Mouse (Mus musculus) neural tube, embryonic 13.5 days (tissue): ENCODE measurements at regions not wholly inside any gene's neighbourhood (a gene's known extent, or its start where the extent isn't known, plus 50 kb on each side); places are given as distances from the start of the nearest gene placed in this dataset.

ENCODE experiments used
- ATAC-seq: fragments of 200-750 bp; cut with Nextera tagmentation; 2 replicates; pipeline ENCODE4 v1.8.0; 2017; ENCODE audit warnings: low read depth, mild to moderate bottlenecking, moderate TSS enrichment, moderate library complexity
- H3K27ac ChIP-seq: fragments of 300-500 bp; sonication (generic); replicated peaks from 2 replicates; pipeline ENCODE4 v1.5.1; 2015; ENCODE audit warnings: moderate library complexity, mild to moderate bottlenecking, inconsistent platforms
- H3K27me3 ChIP-seq: fragments of 300-500 bp; sonication (generic); 2 replicates; pipeline ENCODE4 v1.6.1; 2015; ENCODE audit warnings: mild to moderate bottlenecking, inconsistent platforms
- H3K36me3 ChIP-seq: fragments of 300-500 bp; sonication (generic); 2 replicates; pipeline ENCODE4 v1.6.1; 2015; ENCODE audit warnings: mild to moderate bottlenecking, inconsistent platforms
- H3K4me1 ChIP-seq: fragments of 300-500 bp; sonication (generic); replicated peaks from 2 replicates; pipeline ENCODE4 v1.6.1; 2015; ENCODE audit warnings: inconsistent platforms
- H3K4me2 ChIP-seq: fragments of 300-500 bp; sonication (generic); 2 replicates; pipeline ENCODE4 v1.6.1; 2015; ENCODE audit warnings: inconsistent platforms, mild to moderate bottlenecking, moderate library complexity
- H3K4me3 ChIP-seq: fragments of 300-500 bp; sonication (generic); 2 replicates; pipeline ENCODE4 v1.5.1; 2015; ENCODE audit warnings: mild to moderate bottlenecking, inconsistent platforms
- H3K9ac ChIP-seq: fragments of 300-500 bp; sonication (generic); 2 replicates; pipeline ENCODE4 v1.6.1; 2015; ENCODE audit warnings: moderate library complexity, mild to moderate bottlenecking, inconsistent platforms
- H3K9me3 ChIP-seq: fragments of 300-500 bp; sonication (generic); 2 replicates; pipeline ENCODE4 v1.6.1; 2016; ENCODE audit warnings: inconsistent platforms
- WGBS: fragments of 180-500 bp; shearing (Covaris S2); methylation state at CpG from one replicate; pipeline ENCODE4 v1.1.7; 2015; 5-methylcytosine and 5-hydroxymethylcytosine counted together

- Histone ChIP-seq H3K27ac (no peak overlapping the region), H3K4me2 (no peak overlapping the region), H3K27me3 (no peaks in the 10 kb centered on the region), H3K36me3 (no peaks in the 10 kb centered on the region), H3K4me3 (no peak overlapping the region), H3K9ac (no peak overlapping the region), H3K9me3 (no peaks in the 10 kb centered on the region), H3K4me1 (no peaks in the 10 kb centered on the region)
- 83% methylated on average over 3 of the region's 3 CpGs for WGBS
- no peak for ATAC-seq
These were observed 179.2 kb upstream of the Cnr1 start for GRCm38 (mm10) chr4:33745180-33745579.

GRCm38 (mm10) chr4:33747316-33747895, 177.0 kb upstream of the Cnr1 start:
- Histone ChIP-seq H3K9ac (no peak overlapping the region), H3K4me3 (no peak overlapping the region), H3K27ac (no peak overlapping the region), H3K27me3 (no peaks in the 10 kb centered on the region), H3K4me1 (no peaks in the 10 kb centered on the region), H3K4me2 (no peak overlapping the region), H3K36me3 (no peaks in the 10 kb centered on the region), H3K9me3 (no peaks in the 10 kb centered on the region)
- no peak for ATAC-seq
- WGBS, result 86% methylated on average over 5 of the region's 5 CpGs

GRCm38 (mm10) chr4:33767721-33768120, 156.7 kb upstream of the Cnr1 start:
- H3K4me2 ChIP-seq, result no peak overlapping the region
- H3K9me3 ChIP-seq, result no peaks in the 10 kb centered on the region
- no peak for ATAC-seq
- 28% methylated on average over 2 of the region's 2 CpGs for WGBS
- H3K27me3 ChIP-seq, result no peaks in the 10 kb centered on the region
- no peaks in the 10 kb centered on the region for H3K4me1 ChIP-seq
- H3K27ac ChIP-seq, result no peak overlapping the region
- H3K4me3 ChIP-seq, result no peak overlapping the region
- no peak overlapping the region for H3K9ac ChIP-seq
- H3K36me3 ChIP-seq, result no peaks in the 10 kb centered on the region

- Histone ChIP-seq H3K36me3 (no peaks in the 10 kb centered on the region), H3K4me1 (no peaks in the 10 kb centered on the region), H3K4me3 (no peak overlapping the region), H3K27ac (no peak overlapping the region), H3K9me3 (no peaks in the 10 kb centered on the region), H3K4me2 (no peak overlapping the region), H3K9ac (no peak overlapping the region), H3K27me3 (no peaks in the 10 kb centered on the region)
- no peak for ATAC-seq
- WGBS, result 89% methylated on average over 4 of the region's 4 CpGs
These were observed 138.4 kb upstream of the Cnr1 start for GRCm38 (mm10) chr4:33786027-33786426.

GRCm38 (mm10) chr4:33786958-33787357, 137.4 kb upstream of the Cnr1 start:
- H3K4me1 ChIP-seq, result no peaks in the 10 kb centered on the region
- H3K27me3 ChIP-seq, result no peaks in the 10 kb centered on the region
- no peak for ATAC-seq
- no peak overlapping the region for H3K4me3 ChIP-seq
- H3K4me2 ChIP-seq, result no peak overlapping the region
- H3K9ac ChIP-seq, result no peak overlapping the region
- no peak overlapping the region for H3K27ac ChIP-seq
- no peaks in the 10 kb centered on the region for H3K36me3 ChIP-seq
- no peaks in the 10 kb centered on the region for H3K9me3 ChIP-seq
- 92% methylated on average over 4 of the region's 4 CpGs for WGBS

GRCm38 (mm10) chr4:33793398-33793797, 131.0 kb upstream of the Cnr1 start:
- no peaks in the 10 kb centered on the region for H3K9me3 ChIP-seq
- H3K4me3 ChIP-seq, result no peak overlapping the region
- WGBS, result 88% methylated on average over 8 of the region's 8 CpGs
- no peak overlapping the region for H3K9ac ChIP-seq
- H3K27ac ChIP-seq, result no peak overlapping the region
- H3K4me1 ChIP-seq, result no peaks in the 10 kb centered on the region; the same call in 1 of the 2 replicates
- H3K27me3 ChIP-seq, result no peaks in the 10 kb centered on the region
- no peaks in the 10 kb centered on the region for H3K36me3 ChIP-seq
- no peak for ATAC-seq
- no peak overlapping the region for H3K4me2 ChIP-seq

GRCm38 (mm10) chr4:33795461-33795860, 128.9 kb upstream of the Cnr1 start:
- WGBS, result 96% methylated on average over 3 of the region's 3 CpGs
- Histone ChIP-seq H3K9ac (no peak overlapping the region), H3K36me3 (no peaks in the 10 kb centered on the region), H3K4me1 (peaks cover 9% of the 10 kb centered on the region; the same call in 1 of the 2 replicates), H3K4me3 (no peak overlapping the region), H3K9me3 (no peaks in the 10 kb centered on the region), H3K27ac (no peak overlapping the region), H3K27me3 (no peaks in the 10 kb centered on the region), H3K4me2 (no peak overlapping the region)
- ATAC-seq, result no peak

- Histone ChIP-seq H3K4me2 (no peak overlapping the region), H3K27ac (no peak overlapping the region), H3K36me3 (no peaks in the 10 kb centered on the region), H3K27me3 (no peaks in the 10 kb centered on the region), H3K9ac (no peak overlapping the region), H3K4me3 (no peak overlapping the region), H3K9me3 (no peaks in the 10 kb centered on the region), H3K4me1 (peaks cover 9% of the 10 kb centered on the region; the same call in 1 of the 2 replicates)
- WGBS, result 89% methylated on average over 4 of the region's 4 CpGs
- no peak for ATAC-seq
These were observed 126.4 kb upstream of the Cnr1 start for GRCm38 (mm10) chr4:33797964-33798363.

GRCm38 (mm10) chr4:33798654-33799053, 125.7 kb upstream of the Cnr1 start:
- Histone ChIP-seq H3K9me3 (no peaks in the 10 kb centered on the region), H3K27me3 (no peaks in the 10 kb centered on the region), H3K36me3 (no peaks in the 10 kb centered on the region), H3K27ac (no peak overlapping the region), H3K4me1 (peaks cover 9% of the 10 kb centered on the region; the same call in 1 of the 2 replicates), H3K4me2 (no peak overlapping the region), H3K4me3 (no peak overlapping the region), H3K9ac (no peak overlapping the region)
- ATAC-seq, result no peak; the same call in 1 of the 2 replicates
- WGBS, result 64% methylated on average over 6 of the region's 6 CpGs

GRCm38 (mm10) chr4:33799110-33799509, 125.3 kb upstream of the Cnr1 start:
- Histone ChIP-seq H3K4me2 (peak overlapping the region; percentile 39), H3K27me3 (no peaks in the 10 kb centered on the region), H3K4me1 (peaks cover 9% of the 10 kb centered on the region; the same call in 1 of the 2 replicates), H3K9me3 (no peaks in the 10 kb centered on the region), H3K36me3 (no peaks in the 10 kb centered on the region), H3K4me3 (no peak overlapping the region), H3K27ac (peak overlapping the region; percentile 29; the same call in 1 of the 2 replicates), H3K9ac (peak overlapping the region; percentile 31; the same call in 1 of the 2 replicates)
- WGBS, result 35% methylated on average over 6 of the region's 6 CpGs
- ATAC-seq, result no peak

GRCm38 (mm10) chr4:33799831-33800230, 124.6 kb upstream of the Cnr1 start:
- Histone ChIP-seq H3K27ac (no peak overlapping the region), H3K27me3 (no peaks in the 10 kb centered on the region), H3K4me1 (peaks cover 9% of the 10 kb centered on the region; the same call in 1 of the 2 replicates), H3K4me2 (no peak overlapping the region), H3K9ac (no peak overlapping the region), H3K9me3 (no peaks in the 10 kb centered on the region), H3K36me3 (no peaks in the 10 kb centered on the region), H3K4me3 (no peak overlapping the region)
- WGBS, result 70% methylated on average over 1 of the region's 1 CpGs
- no peak for ATAC-seq

- WGBS, result 80% methylated on average over 1 of the region's 1 CpGs
- H3K4me3 ChIP-seq, result no peak overlapping the region
- no peaks in the 10 kb centered on the region for H3K9me3 ChIP-seq
- ATAC-seq, result no peak
- no peaks in the 10 kb centered on the region for H3K27me3 ChIP-seq
- no peak overlapping the region for H3K9ac ChIP-seq
- H3K27ac ChIP-seq, result no peak overlapping the region
- no peak overlapping the region for H3K4me2 ChIP-seq
- H3K4me1 ChIP-seq, result no peaks in the 10 kb centered on the region
- H3K36me3 ChIP-seq, result no peaks in the 10 kb centered on the region
These were observed 112.1 kb upstream of the Cnr1 start for GRCm38 (mm10) chr4:33812338-33812737.

- Histone ChIP-seq H3K27ac (no peak overlapping the region), H3K4me3 (no peak overlapping the region), H3K36me3 (no peaks in the 10 kb centered on the region), H3K27me3 (no peaks in the 10 kb centered on the region), H3K9me3 (no peaks in the 10 kb centered on the region), H3K4me2 (no peak overlapping the region), H3K9ac (no peak overlapping the region), H3K4me1 (peaks cover 8% of the 10 kb centered on the region)
- ATAC-seq, result no peak
- WGBS, result under 1% methylated on average over 5 of the region's 5 CpGs
These were observed 100.5 kb upstream of the Cnr1 start for GRCm38 (mm10) chr4:33823850-33824249.
